Mouse (Mus musculus): ENCODE results near the gene Gm2696. TPM values are rescaled to one million over a fixed set of nuclear protein-coding genes. Genes with fewer than 3 reads are reported as not detected.
"Not testable (repeated sequence)": the region's sequence is repeated elsewhere in the genome, so short reads cannot be mapped to it uniquely, and the experiment has no call there.

Gm2696 gene
- not detected in 2 replicates for polyA plus RNA-seq (2014; fragmentation: Nextera tagmentation; extraction: Ambion mirVana)

DNA sequence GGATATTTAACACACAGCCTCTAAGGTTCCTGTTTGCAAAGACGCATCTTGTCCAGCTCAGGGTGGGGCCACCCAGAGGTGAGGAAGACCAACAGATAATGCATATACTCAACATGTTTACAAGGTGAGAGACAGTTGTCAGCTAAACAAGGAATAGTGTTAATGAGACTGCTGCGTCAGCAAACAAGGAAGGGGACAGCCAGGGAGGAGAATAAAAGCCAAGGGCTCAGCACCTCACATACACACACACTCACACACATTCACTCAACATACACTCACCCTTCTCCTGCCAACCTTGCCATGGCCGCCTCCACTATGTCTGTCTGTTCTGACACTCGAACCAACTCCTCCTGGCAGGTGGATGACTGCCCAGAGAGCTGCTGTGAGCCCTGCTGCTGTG, at the start of gene Gm2696:
Gene Gm2696, plus strand, starts transcription at position 301 of the 400 bp plus-strand sequence.
- H3K9ac ChIP-seq (ENCODE audit: low read depth, low read length) = no peak within 1 kb of the TSS
- H3K27ac ChIP-seq (replicated peaks; ENCODE audit: low read depth, low read length) = no peak within 1 kb of the TSS
- no peaks in the 10 kb centered on the region for H3K9me3 ChIP-seq (ENCODE audit: control insufficient read depth, low read length)
- DNase-seq (ENCODE audit: low spot score) (no peak), ATAC-seq (ENCODE audit: low read depth) (no peak)
- no peak within 1 kb of the TSS for H3K4me2 ChIP-seq (ENCODE audit: low read depth, low read length)
- no peaks in the 10 kb centered on the region for H3K27me3 ChIP-seq (replicated peaks; ENCODE audit: control insufficient read depth, insufficient read depth, low read length)
- H3K4me3 ChIP-seq (ENCODE audit: low read depth, low read length) = no peak within 1 kb of the TSS
- H3K4me1 ChIP-seq (ENCODE audit: control insufficient read depth, insufficient read depth, low read length) = no peaks in the 10 kb centered on the region
- WGBS = 39% methylated on average over 3 of the region's 4 CpGs
- H3K36me3 ChIP-seq (ENCODE audit: control insufficient read depth, insufficient read depth, low read length) = no peaks in the 10 kb centered on the region

GRCm38 (mm10) chr10:77769727-77770126, 44.8 kb upstream of the Gm2696 start:
- Histone ChIP-seq H3K27me3 (replicated peaks; ENCODE audit: control insufficient read depth, insufficient read depth, low read length) (no peaks in the 10 kb centered on the region), H3K9ac (ENCODE audit: low read depth, low read length) (no peak overlapping the region), H3K9me3 (ENCODE audit: control insufficient read depth, low read length) (no peaks in the 10 kb centered on the region), H3K27ac (replicated peaks; ENCODE audit: low read depth, low read length) (no peak overlapping the region), H3K4me2 (ENCODE audit: low read depth, low read length) (no peak overlapping the region), H3K36me3 (ENCODE audit: control insufficient read depth, insufficient read depth, low read length) (no peaks in the 10 kb centered on the region), H3K4me1 (ENCODE audit: control insufficient read depth, insufficient read depth, low read length) (no peaks in the 10 kb centered on the region), H3K4me3 (ENCODE audit: low read depth, low read length) (no peak overlapping the region)
- ATAC-seq (ENCODE audit: low read depth) = no peak
- 61% methylated on average over 1 of the region's 1 CpGs for WGBS
- no peak for DNase-seq (ENCODE audit: low spot score)

- not testable (repeated sequence) for H3K4me2 ChIP-seq (ENCODE audit: low read depth, low read length); H3K4me1 ChIP-seq (ENCODE audit: control insufficient read depth, insufficient read depth, low read length); H3K9ac ChIP-seq (ENCODE audit: low read depth, low read length); ATAC-seq (ENCODE audit: low read depth); DNase-seq (ENCODE audit: low spot score); H3K36me3 ChIP-seq (ENCODE audit: control insufficient read depth, insufficient read depth, low read length); H3K27ac ChIP-seq (replicated peaks; ENCODE audit: low read depth, low read length); H3K4me3 ChIP-seq (ENCODE audit: low read depth, low read length); H3K9me3 ChIP-seq (ENCODE audit: control insufficient read depth, low read length); H3K27me3 ChIP-seq (replicated peaks; ENCODE audit: control insufficient read depth, insufficient read depth, low read length)
- no CpG with 5 or more reads among the region's 1 CpGs for WGBS
Measured at GRCm38 (mm10) chr10:77771225-77771624, 43.3 kb upstream of the Gm2696 start, which contains the start of gene Gm3238. Gm3238 (minus strand) TSS chr10:77771325.

DNA sequence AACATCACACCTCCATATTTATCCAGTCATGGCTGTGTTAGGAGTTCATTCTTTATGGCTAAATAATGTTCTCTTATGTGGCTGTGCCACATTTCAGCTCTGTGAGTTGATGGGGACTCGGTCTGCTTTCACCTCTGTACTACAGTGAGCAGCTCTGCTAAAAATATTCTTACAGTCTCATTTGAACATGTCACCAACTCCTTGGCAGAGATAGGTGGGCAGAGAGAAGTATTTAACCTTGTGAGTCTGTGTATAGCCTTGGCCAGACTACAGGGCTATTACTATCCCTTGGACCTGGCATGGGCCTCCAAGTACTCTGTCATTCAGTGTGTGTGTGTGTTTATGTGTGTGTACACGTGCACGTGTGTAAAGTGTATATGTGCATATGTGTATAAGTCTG, 42.3 kb upstream of the Gm2696 start:
- not testable (repeated sequence) for H3K9me3 ChIP-seq (ENCODE audit: control insufficient read depth, low read length); H3K4me2 ChIP-seq (ENCODE audit: low read depth, low read length); H3K4me3 ChIP-seq (ENCODE audit: low read depth, low read length); ATAC-seq (ENCODE audit: low read depth); H3K27me3 ChIP-seq (replicated peaks; ENCODE audit: control insufficient read depth, insufficient read depth, low read length); H3K9ac ChIP-seq (ENCODE audit: low read depth, low read length); H3K36me3 ChIP-seq (ENCODE audit: control insufficient read depth, insufficient read depth, low read length); H3K27ac ChIP-seq (replicated peaks; ENCODE audit: low read depth, low read length); DNase-seq (ENCODE audit: low spot score); H3K4me1 ChIP-seq (ENCODE audit: control insufficient read depth, insufficient read depth, low read length)
- 69% methylated on average over 1 of the region's 3 CpGs for WGBS

DNA sequence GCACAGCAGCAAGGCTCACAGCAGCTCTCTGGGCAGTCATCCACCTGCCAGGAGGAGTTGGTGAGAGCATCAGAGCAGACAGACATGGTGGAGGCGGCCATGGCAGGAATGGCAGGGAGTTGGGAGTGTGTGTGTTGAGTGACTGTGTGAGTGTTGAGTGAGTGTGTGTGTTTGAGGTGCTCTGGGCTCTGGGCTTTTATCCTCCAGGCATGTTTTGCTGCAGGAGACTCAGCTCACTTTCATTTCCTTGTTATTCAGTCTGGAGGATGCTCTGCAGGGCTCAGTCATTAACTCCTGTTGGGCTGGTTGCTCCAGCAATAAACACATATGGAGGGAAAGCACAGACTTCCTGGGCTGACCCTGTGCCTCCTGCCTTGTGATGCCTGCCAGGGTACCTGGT, 37.6 kb upstream of the Gm2696 start, which contains the start of gene Gm7138:
Gene Gm7138, minus strand, starts transcription at position 101 of the 400 bp plus-strand sequence.
- not testable (repeated sequence) for H3K36me3 ChIP-seq (ENCODE audit: control insufficient read depth, insufficient read depth, low read length)
- WGBS = no CpG with 5 or more reads among the region's 1 CpGs

DNA sequence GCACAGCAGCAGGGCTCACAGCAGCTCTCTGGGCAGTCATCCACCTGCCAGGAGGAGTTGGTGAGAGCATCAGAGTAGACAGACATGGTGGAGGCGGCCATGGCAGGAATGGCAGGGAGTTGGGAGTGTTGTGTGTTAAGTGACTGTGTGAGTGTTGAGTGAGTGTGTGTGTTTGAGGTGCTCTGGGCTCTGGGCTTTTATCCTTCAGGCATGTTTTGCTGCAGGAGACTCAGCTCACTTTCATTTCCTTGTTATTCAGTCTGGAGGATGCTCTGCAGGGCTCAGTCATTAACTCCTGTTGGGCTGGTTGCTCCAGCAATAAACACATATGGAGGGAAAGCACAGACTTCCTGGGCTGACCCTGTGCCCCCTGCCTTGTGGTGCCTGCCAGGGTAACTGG, 32.0 kb upstream of the Gm2696 start, which contains the start of gene Gm3250:
Gene Gm3250, minus strand, starts transcription at position 101 of the 400 bp plus-strand sequence.
- H3K27ac ChIP-seq (replicated peaks; ENCODE audit: low read depth, low read length); H3K9me3 ChIP-seq (ENCODE audit: control insufficient read depth, low read length); H3K4me2 ChIP-seq (ENCODE audit: low read depth, low read length); H3K9ac ChIP-seq (ENCODE audit: low read depth, low read length); H3K27me3 ChIP-seq (replicated peaks; ENCODE audit: control insufficient read depth, insufficient read depth, low read length); H3K36me3 ChIP-seq (ENCODE audit: control insufficient read depth, insufficient read depth, low read length); DNase-seq (ENCODE audit: low spot score); H3K4me1 ChIP-seq (ENCODE audit: control insufficient read depth, insufficient read depth, low read length); H3K4me3 ChIP-seq (ENCODE audit: low read depth, low read length); ATAC-seq (ENCODE audit: low read depth): not testable (repeated sequence)
- WGBS = no CpG with 5 or more reads among the region's 1 CpGs

More for the DNA sequence above, 37.6 kb upstream of the Gm2696 start, which contains the start of gene Gm7138:
- H3K27me3 ChIP-seq (replicated peaks; ENCODE audit: control insufficient read depth, insufficient read depth, low read length); H3K4me2 ChIP-seq (ENCODE audit: low read depth, low read length); ATAC-seq (ENCODE audit: low read depth); DNase-seq (ENCODE audit: low spot score); H3K27ac ChIP-seq (replicated peaks; ENCODE audit: low read depth, low read length); H3K4me1 ChIP-seq (ENCODE audit: control insufficient read depth, insufficient read depth, low read length); H3K9ac ChIP-seq (ENCODE audit: low read depth, low read length); H3K4me3 ChIP-seq (ENCODE audit: low read depth, low read length); H3K9me3 ChIP-seq (ENCODE audit: control insufficient read depth, low read length): not testable (repeated sequence)

DNA sequence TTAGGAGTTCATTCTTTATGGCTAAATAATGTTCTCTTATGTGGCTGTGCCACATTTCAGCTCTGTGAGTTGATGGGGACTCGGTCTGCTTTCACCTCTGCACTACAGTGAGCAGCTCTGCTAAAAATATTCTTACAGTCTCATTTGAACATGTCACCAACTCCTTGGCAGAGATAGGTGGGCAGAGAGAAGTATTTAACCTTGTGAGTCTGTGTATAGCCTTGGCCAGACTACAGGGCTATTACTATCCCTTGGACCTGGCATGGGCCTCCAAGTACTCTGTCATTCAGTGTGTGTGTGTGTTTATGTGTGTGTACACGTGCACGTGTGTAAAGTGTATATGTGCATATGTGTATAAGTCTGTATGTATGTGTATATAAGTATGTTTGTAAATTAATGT, 31.1 kb upstream of the Gm2696 start:
- not testable (repeated sequence) for H3K27ac ChIP-seq (replicated peaks; ENCODE audit: low read depth, low read length); H3K4me2 ChIP-seq (ENCODE audit: low read depth, low read length); H3K9ac ChIP-seq (ENCODE audit: low read depth, low read length); DNase-seq (ENCODE audit: low spot score); H3K4me3 ChIP-seq (ENCODE audit: low read depth, low read length); ATAC-seq (ENCODE audit: low read depth); H3K9me3 ChIP-seq (ENCODE audit: control insufficient read depth, low read length); H3K36me3 ChIP-seq (ENCODE audit: control insufficient read depth, insufficient read depth, low read length); H3K4me1 ChIP-seq (ENCODE audit: control insufficient read depth, insufficient read depth, low read length); H3K27me3 ChIP-seq (replicated peaks; ENCODE audit: control insufficient read depth, insufficient read depth, low read length)
- WGBS = 100% methylated on average over 1 of the region's 3 CpGs

DNA sequence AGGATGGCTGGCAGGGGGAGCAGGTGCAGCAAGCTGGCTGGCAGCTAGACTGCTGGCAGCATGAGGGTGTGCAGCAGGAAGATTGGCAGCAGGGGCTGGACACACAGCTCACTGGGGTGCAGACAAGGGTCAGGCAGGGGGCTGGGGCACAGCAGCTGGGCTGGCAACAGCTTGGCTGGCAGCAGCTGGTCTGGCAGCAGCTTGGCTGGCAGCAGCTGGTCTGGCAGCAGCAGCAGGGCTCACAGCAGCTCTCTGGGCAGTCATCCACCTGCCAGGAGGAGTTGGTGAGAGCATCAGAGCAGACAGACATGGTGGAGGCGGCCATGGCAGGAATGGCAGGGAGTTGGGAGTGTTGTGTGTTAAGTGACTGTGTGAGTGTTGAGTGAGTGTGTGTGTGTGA, 26.6 kb upstream of the Gm2696 start, which contains the start of gene Gm7137:
Gene Gm7137, minus strand, starts transcription at position 325 of the 400 bp plus-strand sequence.
- no CpG with 5 or more reads among the region's 1 CpGs for WGBS
- not testable (repeated sequence) for H3K27me3 ChIP-seq (replicated peaks; ENCODE audit: control insufficient read depth, insufficient read depth, low read length); H3K9ac ChIP-seq (ENCODE audit: low read depth, low read length); H3K4me1 ChIP-seq (ENCODE audit: control insufficient read depth, insufficient read depth, low read length); H3K4me2 ChIP-seq (ENCODE audit: low read depth, low read length); H3K4me3 ChIP-seq (ENCODE audit: low read depth, low read length); DNase-seq (ENCODE audit: low spot score); H3K36me3 ChIP-seq (ENCODE audit: control insufficient read depth, insufficient read depth, low read length); H3K27ac ChIP-seq (replicated peaks; ENCODE audit: low read depth, low read length); ATAC-seq (ENCODE audit: low read depth); H3K9me3 ChIP-seq (ENCODE audit: control insufficient read depth, low read length)

DNA sequence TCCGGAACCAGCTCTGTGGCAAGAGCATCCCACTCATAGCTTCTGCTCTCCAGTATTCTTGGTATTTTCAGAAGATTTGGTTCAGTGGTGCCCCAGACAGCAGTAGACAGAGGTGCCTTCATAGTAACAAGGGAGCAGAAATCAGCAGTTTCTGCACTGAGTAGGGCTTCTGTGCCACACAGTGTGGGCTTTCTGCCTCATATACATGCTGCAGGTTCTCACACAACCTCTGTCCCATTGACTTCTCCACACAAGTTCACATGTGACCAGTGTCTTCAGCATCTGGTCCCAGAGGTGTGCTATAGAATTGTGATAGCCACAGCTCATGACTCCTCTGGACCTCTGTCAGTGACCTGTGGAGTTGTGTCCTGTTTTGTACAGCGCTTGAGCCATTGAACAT, 25.9 kb upstream of the Gm2696 start:
- ATAC-seq (ENCODE audit: low read depth) (no peak), DNase-seq (ENCODE audit: low spot score) (no peak)
- H3K4me2 ChIP-seq (ENCODE audit: low read depth, low read length) = no peak overlapping the region
- H3K36me3 ChIP-seq (ENCODE audit: control insufficient read depth, insufficient read depth, low read length) = no peaks in the 10 kb centered on the region
- 68% methylated on average over 2 of the region's 2 CpGs for WGBS
- no peaks in the 10 kb centered on the region for H3K27me3 ChIP-seq (replicated peaks; ENCODE audit: control insufficient read depth, insufficient read depth, low read length)
- H3K4me1 ChIP-seq (ENCODE audit: control insufficient read depth, insufficient read depth, low read length) = no peaks in the 10 kb centered on the region
- no peak overlapping the region for H3K9ac ChIP-seq (ENCODE audit: low read depth, low read length)
- no peak overlapping the region for H3K4me3 ChIP-seq (ENCODE audit: low read depth, low read length)
- H3K9me3 ChIP-seq (ENCODE audit: control insufficient read depth, low read length) = no peaks in the 10 kb centered on the region
- H3K27ac ChIP-seq (replicated peaks; ENCODE audit: low read depth, low read length) = no peak overlapping the region
